Comparison of ENCODE assay signal across 8 mouse cellular contexts in the genomic region with DNA sequence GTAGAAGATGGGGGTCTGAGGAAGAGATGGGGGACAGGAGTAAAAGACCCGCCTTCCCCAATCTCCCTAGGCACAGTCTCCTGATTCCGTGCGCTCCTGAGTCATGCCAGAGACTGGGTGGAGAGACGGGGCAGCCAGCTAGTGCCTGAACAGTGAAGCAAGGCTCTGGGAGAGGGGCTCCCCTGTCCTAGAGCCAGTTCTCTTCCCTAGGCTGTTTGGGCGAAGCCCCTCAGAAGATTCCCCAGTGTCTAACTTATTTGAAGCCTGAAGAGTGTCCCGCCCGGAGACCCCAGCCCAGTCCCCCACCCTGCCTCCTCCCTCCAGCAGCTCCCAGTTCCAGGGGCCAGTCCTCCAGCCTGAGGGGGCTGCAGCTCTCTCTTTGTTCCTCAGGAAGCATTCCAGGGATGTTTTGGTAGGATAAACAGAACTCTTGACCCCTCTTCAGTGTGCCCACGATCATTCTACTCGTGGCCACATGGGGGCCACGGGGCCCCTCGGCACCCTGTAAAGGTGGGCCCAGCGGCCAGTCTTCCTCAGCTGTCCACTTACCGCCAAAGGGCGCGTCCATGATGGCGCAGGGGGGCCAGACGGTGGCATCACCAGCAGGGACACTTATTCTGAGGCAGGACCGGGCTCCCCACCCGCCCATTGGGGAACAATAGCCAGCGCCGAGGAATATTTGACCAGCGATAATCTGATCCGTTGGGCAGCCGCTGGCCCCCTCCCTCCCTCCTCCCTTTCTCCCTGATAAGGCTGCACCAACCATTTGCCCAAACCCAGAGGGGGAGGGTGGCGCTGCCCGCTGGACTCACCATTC. TPM values are rescaled to one million over a fixed set of nuclear protein-coding genes. Genes with fewer than 3 reads are reported as not detected.
DNase-seq lines count a peak whose midpoint lies in the region; ATAC-seq and TF ChIP-seq lines count a peak whose summit lies in the region.

No protein-coding gene starts in this region.

- no peaks in the 10 kb centered on the region for H3K27me3 ChIP-seq in forebrain, embryonic 11.5 days (ENCODE audit: control insufficient read depth, insufficient read depth, low read length)
- H3K27me3 ChIP-seq in forebrain, embryonic 16.5 days (replicated peaks; ENCODE audit: control insufficient read depth, insufficient read depth, low read length), result no peaks in the 10 kb centered on the region
- H3K27me3 ChIP-seq in lung, embryonic 16.5 days (ENCODE audit: control insufficient read depth, insufficient read depth, low read depth, low read length), result no peaks in the 10 kb centered on the region
- H3K27me3 ChIP-seq in limb, embryonic 12.5 days, result 0 out of 2 replicates have a peak, but pooled peaks cover 4% of the 10 kb centered on the region
- H3K27me3 ChIP-seq in stomach, embryonic 15.5 days (replicated peaks), result no peaks in the 10 kb centered on the region

- no peak overlapping the region for H3K4me3 ChIP-seq in forebrain, embryonic 11.5 days (ENCODE audit: low read depth, low read length)
- H3K4me3 ChIP-seq in forebrain, embryonic 16.5 days (replicated peaks; ENCODE audit: low read length), result no peak overlapping the region
- peak overlapping the region; percentile 11 for H3K4me3 ChIP-seq in lung, embryonic 16.5 days (ENCODE audit: low read length)
- H3K4me3 ChIP-seq in lung, adult 2 months (replicated peaks; ENCODE audit: extremely low read depth, low read depth, low read length), result no peak overlapping the region
- H3K4me3 ChIP-seq in limb, embryonic 12.5 days (replicated peaks), result no peak overlapping the region
- peak overlapping the region; percentile 26 for H3K4me3 ChIP-seq in stomach, embryonic 15.5 days (replicated peaks)

- TF ChIP-seq POLR2A in lung, adult 2 months (IDR thresholded peaks at IDR 0.05; ENCODE audit: borderline replicate concordance, extremely low read depth, low read depth, low read length), result no peak

- peak overlapping the region; percentile 27; the same call in 1 of the 2 replicates for H3K9ac ChIP-seq in forebrain, embryonic 11.5 days (ENCODE audit: low read length)
- no peak overlapping the region for H3K9ac ChIP-seq in forebrain, embryonic 16.5 days (replicated peaks; ENCODE audit: low read depth, low read length)
- H3K9ac ChIP-seq in lung, embryonic 16.5 days (ENCODE audit: low read length), result peak overlapping the region; percentile 20
- H3K9ac ChIP-seq in limb, embryonic 12.5 days (replicated peaks), result no peak overlapping the region
- H3K9ac ChIP-seq in stomach, embryonic 15.5 days, result no peak overlapping the region

- no peaks in the 10 kb centered on the region for H3K9me3 ChIP-seq in forebrain, embryonic 11.5 days (ENCODE audit: control insufficient read depth, low read length)
- no peaks in the 10 kb centered on the region for H3K9me3 ChIP-seq in forebrain, embryonic 16.5 days (ENCODE audit: control insufficient read depth, low read length)
- H3K9me3 ChIP-seq in lung, embryonic 16.5 days (ENCODE audit: control insufficient read depth, low read length), result no peaks in the 10 kb centered on the region
- H3K9me3 ChIP-seq in limb, embryonic 12.5 days, result no peaks in the 10 kb centered on the region
- no peaks in the 10 kb centered on the region for H3K9me3 ChIP-seq in stomach, embryonic 15.5 days

- peak; percentile 36; the same call in 1 of the 2 replicates for ATAC-seq in forebrain, embryonic 11.5 days (replicated peaks; ENCODE audit: low FRiP score)
- no peak for ATAC-seq in forebrain, embryonic 16.5 days
- peak; percentile 50 for ATAC-seq in lung, embryonic 16.5 days (ENCODE audit: low read depth)
- ATAC-seq in limb, embryonic 12.5 days (ENCODE audit: insufficient number of reproducible peaks, insufficient read depth, low FRiP score, low TSS enrichment, low read depth), result no peak
- ATAC-seq in stomach, embryonic 15.5 days (ENCODE audit: insufficient read depth, low FRiP score, low read depth), result peak; percentile 63
- no peak for ATAC-seq in frontal cortex, adult (ENCODE audit: low TSS enrichment)

- H3K27ac ChIP-seq in forebrain, embryonic 11.5 days (ENCODE audit: low read depth, low read length), result no peak overlapping the region
- H3K27ac ChIP-seq in forebrain, embryonic 16.5 days (ENCODE audit: low read length), result no peak overlapping the region
- peak overlapping the region; percentile 56; the same call in 1 of the 2 replicates for H3K27ac ChIP-seq in lung, embryonic 16.5 days (ENCODE audit: low read length)
- no peak overlapping the region for H3K27ac ChIP-seq in limb, embryonic 12.5 days
- peak overlapping the region; percentile 83 for H3K27ac ChIP-seq in stomach, embryonic 15.5 days

- no peak for TF ChIP-seq CTCF in lung, adult 2 months (IDR thresholded peaks at IDR 0.05; ENCODE audit: insufficient read depth, low read length)

- H3K4me2 ChIP-seq in forebrain, embryonic 11.5 days (ENCODE audit: low read depth, low read length, severe bottlenecking), result peak overlapping the region; percentile 35
- no peak overlapping the region for H3K4me2 ChIP-seq in forebrain, embryonic 16.5 days (ENCODE audit: low read length)
- H3K4me2 ChIP-seq in lung, embryonic 16.5 days (ENCODE audit: low read depth, low read length), result peak overlapping the region; percentile 40
- peak overlapping the region; percentile 15; the same call in 1 of the 2 replicates for H3K4me2 ChIP-seq in limb, embryonic 12.5 days
- H3K4me2 ChIP-seq in stomach, embryonic 15.5 days, result peak overlapping the region; percentile 48

- no peak for DNase-seq in forebrain, embryonic 11.5 days (ENCODE audit: low spot score)
- no peak for DNase-seq in lung, adult 2 months
- DNase-seq in right cerebral cortex, postnatal 25 days, result no peak

- peaks cover 5% of the 10 kb centered on the region; the same call in 1 of the 2 replicates for H3K4me1 ChIP-seq in forebrain, embryonic 11.5 days (replicated peaks; ENCODE audit: control insufficient read depth, insufficient read depth, low read length)
- 0 out of 2 replicates have a peak, but pooled peaks cover 3% of the 10 kb centered on the region for H3K4me1 ChIP-seq in forebrain, embryonic 16.5 days (replicated peaks; ENCODE audit: control insufficient read depth, insufficient read depth, low read length)
- H3K4me1 ChIP-seq in lung, embryonic 16.5 days (replicated peaks; ENCODE audit: control insufficient read depth, insufficient read depth, low read length), result peaks cover 15% of the 10 kb centered on the region
- no peaks in the 10 kb centered on the region for H3K4me1 ChIP-seq in lung, adult 2 months (ENCODE audit: control insufficient read depth, insufficient read depth, low read length)
- peaks cover 16% of the 10 kb centered on the region for H3K4me1 ChIP-seq in limb, embryonic 12.5 days (replicated peaks)
- peaks cover 24% of the 10 kb centered on the region for H3K4me1 ChIP-seq in stomach, embryonic 15.5 days

- H3K36me3 ChIP-seq in forebrain, embryonic 11.5 days (ENCODE audit: control insufficient read depth, insufficient read depth, low read length), result no peaks in the 10 kb centered on the region
- H3K36me3 ChIP-seq in forebrain, embryonic 16.5 days (ENCODE audit: control insufficient read depth, insufficient read depth), result no peaks in the 10 kb centered on the region
- no peaks in the 10 kb centered on the region for H3K36me3 ChIP-seq in lung, embryonic 16.5 days (ENCODE audit: control insufficient read depth, insufficient read depth, low read length)
- 0 out of 2 replicates have a peak, but pooled peaks cover 4% of the 10 kb centered on the region for H3K36me3 ChIP-seq in limb, embryonic 12.5 days
- peaks cover 8% of the 10 kb centered on the region; the same call in 1 of the 2 replicates for H3K36me3 ChIP-seq in stomach, embryonic 15.5 days

- WGBS in forebrain, embryonic 11.5 days, result 31% methylated on average over 26 of the region's 26 CpGs
- 27% methylated on average over 26 of the region's 26 CpGs for WGBS in forebrain, embryonic 16.5 days
- WGBS in lung, embryonic 16.5 days, result 12% methylated on average over 26 of the region's 26 CpGs
- 27% methylated on average over 26 of the region's 26 CpGs for WGBS in lung, adult 2 months
- WGBS in limb, embryonic 12.5 days, result 35% methylated on average over 26 of the region's 26 CpGs
- WGBS in stomach, embryonic 15.5 days, result 11% methylated on average over 26 of the region's 26 CpGs

RNA-seq across cellular contexts. Expression of gene Myrf, which starts 15.7 kb away (rescaled TPM):
- 1.8 and 2.1 TPM in 2 replicates for polyA plus RNA-seq in forebrain, embryonic 11.5 days (2014; fragmentation: Nextera tagmentation; extraction: Ambion mirVana)
- 0.29 and 0.30 TPM in 2 replicates for polyA plus RNA-seq in forebrain, embryonic 16.5 days (2015; fragmentation: Nextera tagmentation; extraction: Ambion mirVana)
- polyA plus RNA-seq in lung, embryonic 16.5 days (2015; fragmentation: Nextera tagmentation; extraction: Ambion mirVana), result 5.0 and 6.0 TPM in 2 replicates
- polyA plus RNA-seq in lung, adult 2 months (2012; rRNA removed), result 54.8 and 62.8 TPM in 2 replicates
- polyA plus RNA-seq in limb, embryonic 12.5 days (2016; fragmentation: Nextera tagmentation; extraction: Ambion mirVana), result 2.6 and 2.7 TPM in 2 replicates
- polyA plus RNA-seq in stomach, embryonic 15.5 days (2015; fragmentation: Nextera tagmentation; extraction: Ambion mirVana), result 17.5 and 17.8 TPM in 2 replicates

RNA-seq across cellular contexts. Expression of gene Fen1, which starts 20.9 kb away (rescaled TPM):
- 151 TPM in 2 replicates for polyA plus RNA-seq in forebrain, embryonic 11.5 days (2014; fragmentation: Nextera tagmentation; extraction: Ambion mirVana)
- polyA plus RNA-seq in forebrain, embryonic 16.5 days (2015; fragmentation: Nextera tagmentation; extraction: Ambion mirVana), result 47.4 and 48.9 TPM in 2 replicates
- polyA plus RNA-seq in lung, embryonic 16.5 days (2015; fragmentation: Nextera tagmentation; extraction: Ambion mirVana), result 99.0 and 106 TPM in 2 replicates
- polyA plus RNA-seq in lung, adult 2 months (2012; rRNA removed), result 4.8 and 6.6 TPM in 2 replicates
- polyA plus RNA-seq in limb, embryonic 12.5 days (2016; fragmentation: Nextera tagmentation; extraction: Ambion mirVana), result 109 and 115 TPM in 2 replicates
- polyA plus RNA-seq in stomach, embryonic 15.5 days (2015; fragmentation: Nextera tagmentation; extraction: Ambion mirVana), result 86.3 and 92.0 TPM in 2 replicates

RNA-seq across cellular contexts. Expression of gene Tmem258, which starts 21.0 kb away (rescaled TPM):
- 320 and 330 TPM in 2 replicates for polyA plus RNA-seq in forebrain, embryonic 11.5 days (2014; fragmentation: Nextera tagmentation; extraction: Ambion mirVana)
- polyA plus RNA-seq in forebrain, embryonic 16.5 days (2015; fragmentation: Nextera tagmentation; extraction: Ambion mirVana), result 324 and 352 TPM in 2 replicates
- 488 and 498 TPM in 2 replicates for polyA plus RNA-seq in lung, embryonic 16.5 days (2015; fragmentation: Nextera tagmentation; extraction: Ambion mirVana)
- 70.0 and 74.4 TPM in 2 replicates for polyA plus RNA-seq in lung, adult 2 months (2012; rRNA removed)
- polyA plus RNA-seq in limb, embryonic 12.5 days (2016; fragmentation: Nextera tagmentation; extraction: Ambion mirVana), result 417 and 421 TPM in 2 replicates
- 473 and 509 TPM in 2 replicates for polyA plus RNA-seq in stomach, embryonic 15.5 days (2015; fragmentation: Nextera tagmentation; extraction: Ambion mirVana)

RNA-seq across cellular contexts. Expression of gene Fads1, which starts 42.2 kb away (rescaled TPM):
- 192 and 196 TPM in 2 replicates for polyA plus RNA-seq in forebrain, embryonic 11.5 days (2014; fragmentation: Nextera tagmentation; extraction: Ambion mirVana)
- polyA plus RNA-seq in forebrain, embryonic 16.5 days (2015; fragmentation: Nextera tagmentation; extraction: Ambion mirVana), result 171 and 179 TPM in 2 replicates
- polyA plus RNA-seq in lung, embryonic 16.5 days (2015; fragmentation: Nextera tagmentation; extraction: Ambion mirVana), result 78.2 and 91.0 TPM in 2 replicates
- polyA plus RNA-seq in lung, adult 2 months (2012; rRNA removed), result 80.2 and 117 TPM in 2 replicates
- 134 and 144 TPM in 2 replicates for polyA plus RNA-seq in limb, embryonic 12.5 days (2016; fragmentation: Nextera tagmentation; extraction: Ambion mirVana)
- 111 and 122 TPM in 2 replicates for polyA plus RNA-seq in stomach, embryonic 15.5 days (2015; fragmentation: Nextera tagmentation; extraction: Ambion mirVana)

Comparison
In these comparisons a context has a peak if more than half of its experiments do, and no peak if none do; other contexts are left out.
1. ATAC-seq: peak in forebrain, embryonic 11.5 days (single experiment), lung, embryonic 16.5 days (single experiment) and stomach, embryonic 15.5 days (single experiment); none in forebrain, embryonic 16.5 days (single experiment), limb, embryonic 12.5 days (single experiment) and frontal cortex, adult (single experiment).
2. H3K4me3 ChIP-seq: peak in lung, embryonic 16.5 days (single experiment) and stomach, embryonic 15.5 days (single experiment); none in forebrain, embryonic 11.5 days (single experiment), forebrain, embryonic 16.5 days (single experiment), lung, adult 2 months (single experiment) and limb, embryonic 12.5 days (single experiment).
3. H3K9ac ChIP-seq: peak in forebrain, embryonic 11.5 days (single experiment) and lung, embryonic 16.5 days (single experiment); none in forebrain, embryonic 16.5 days (single experiment), limb, embryonic 12.5 days (single experiment) and stomach, embryonic 15.5 days (single experiment).
4. H3K27ac ChIP-seq: peak in lung, embryonic 16.5 days (single experiment) and stomach, embryonic 15.5 days (single experiment); none in forebrain, embryonic 11.5 days (single experiment), forebrain, embryonic 16.5 days (single experiment) and limb, embryonic 12.5 days (single experiment).